Mouse (Mus musculus) C2C12 (cell line): ENCODE measurements around the gene Fam196b. TPM values are rescaled to one million over a fixed set of nuclear protein-coding genes. Genes with fewer than 3 reads are reported as not detected.

ENCODE experiments used
- H3K27me3 ChIP-seq: one replicate; pipeline ENCODE4 v1.6.1; 2011; ENCODE audit not compliant: control insufficient read depth, insufficient read depth, insufficient read length
- H3K36me3 ChIP-seq: one replicate; pipeline ENCODE4 v1.6.1; 2011; ENCODE audit not compliant: control insufficient read depth, insufficient read depth
- H3K4me3 ChIP-seq: one replicate; pipeline ENCODE4 v1.5.1; 2011; ENCODE audit warnings: mild to moderate bottlenecking, control low read depth; ENCODE audit not compliant: poor library complexity, insufficient read depth, severe bottlenecking
- H3K79me2 ChIP-seq: one replicate; pipeline ENCODE4 v1.6.1; 2011; ENCODE audit not compliant: control insufficient read depth, insufficient read depth
- H3K79me3 ChIP-seq: one replicate; pipeline ENCODE4 v1.6.1; 2011; ENCODE audit warnings: low read depth, control low read depth
- H3ac ChIP-seq: one replicate; pipeline ENCODE3; 2011; ENCODE audit warnings: low read depth; ENCODE audit not compliant: control insufficient read depth, insufficient read length
- CEBPB ChIP-seq: IDR thresholded peaks from one replicate; pipeline ENCODE4 v1.6.1; 2011; ENCODE audit warnings: low read depth, mild to moderate bottlenecking, control low read depth, moderate library complexity
- CTCF ChIP-seq: IDR thresholded peaks from one replicate; pipeline ENCODE4 v1.5.1; 2011; ENCODE audit not compliant: control insufficient read depth, insufficient read depth, insufficient read length
- FOSL1 ChIP-seq: IDR thresholded peaks from one replicate; pipeline ENCODE4 v1.8.0; 2011; ENCODE audit warnings: mild to moderate bottlenecking, low read length; ENCODE audit not compliant: poor library complexity, insufficient read depth, severe bottlenecking
- MAX ChIP-seq: IDR thresholded peaks from one replicate; pipeline ENCODE4 v1.6.1; 2011; ENCODE audit warnings: mild to moderate bottlenecking, control low read depth
- MYOD1 ChIP-seq: IDR thresholded peaks from one replicate; pipeline ENCODE4 v1.6.1; 2011; ENCODE audit warnings: low read depth; ENCODE audit not compliant: control insufficient read depth, insufficient read length
- MYOG ChIP-seq: IDR thresholded peaks from one replicate; pipeline ENCODE4 v1.6.1; 2011; ENCODE audit not compliant: control insufficient read depth, insufficient read length; ENCODE audit errors: extremely low read depth
- USF1 ChIP-seq: IDR thresholded peaks from one replicate; pipeline ENCODE4 v1.6.1; 2011; ENCODE audit warnings: low read depth, mild to moderate bottlenecking, control low read depth, moderate library complexity
- polyA plus RNA-seq: library from polyadenylated mRNA; unstranded; fragments of >200 nt; fragmentation: generic; extraction: Trizol; gene quantifications from one replicate; pipeline ENCODE4 v1.2.1, GENCODE M21; 2012; ENCODE audit warnings: missing spikeins

Gene Fam196b
- polyA plus RNA-seq, 1 experiment, result not detected

DNA sequence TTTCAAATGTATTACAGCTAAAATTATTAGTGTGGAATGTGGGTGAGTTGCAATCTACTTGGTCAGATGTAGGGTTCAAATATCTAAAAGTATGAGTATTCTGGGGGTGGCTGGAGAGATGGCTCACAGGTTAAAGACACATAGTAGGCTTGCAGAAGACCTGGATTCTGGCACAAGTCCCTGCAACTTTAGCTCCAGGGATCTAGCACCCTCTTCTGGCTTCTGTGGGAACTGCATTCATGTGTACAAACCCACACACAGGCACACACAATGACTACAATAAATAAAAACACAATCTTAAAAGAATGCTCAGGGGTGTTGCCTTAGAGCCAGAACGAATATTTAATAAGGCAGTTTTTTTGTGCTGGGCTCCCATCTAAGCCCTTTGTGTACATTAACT lies 23.3 kb downstream of the Fam196b start:
- H3K79me3 ChIP-seq, result no peaks in the 10 kb centered on the region
- no peak for TF ChIP-seq MAX
- no peak overlapping the region for H3K4me3 ChIP-seq
- H3K36me3 ChIP-seq, result no peaks in the 10 kb centered on the region
- no peak overlapping the region for H3ac ChIP-seq
- H3K27me3 ChIP-seq, result no peaks in the 10 kb centered on the region
- H3K79me2 ChIP-seq, result no peaks in the 10 kb centered on the region

GRCm38 (mm10) chr11:34339693-34340092 lies 25.1 kb downstream of the Fam196b start:
- Histone ChIP-seq H3ac (no peak overlapping the region), H3K27me3 (no peaks in the 10 kb centered on the region), H3K79me2 (no peaks in the 10 kb centered on the region), H3K4me3 (no peak overlapping the region), H3K36me3 (no peaks in the 10 kb centered on the region), H3K79me3 (no peaks in the 10 kb centered on the region)
- TF ChIP-seq MYOD1 (no peak), MAX (no peak), MYOG (no peak), CTCF (no peak), FOSL1 (no peak), CEBPB (no peak)

DNA sequence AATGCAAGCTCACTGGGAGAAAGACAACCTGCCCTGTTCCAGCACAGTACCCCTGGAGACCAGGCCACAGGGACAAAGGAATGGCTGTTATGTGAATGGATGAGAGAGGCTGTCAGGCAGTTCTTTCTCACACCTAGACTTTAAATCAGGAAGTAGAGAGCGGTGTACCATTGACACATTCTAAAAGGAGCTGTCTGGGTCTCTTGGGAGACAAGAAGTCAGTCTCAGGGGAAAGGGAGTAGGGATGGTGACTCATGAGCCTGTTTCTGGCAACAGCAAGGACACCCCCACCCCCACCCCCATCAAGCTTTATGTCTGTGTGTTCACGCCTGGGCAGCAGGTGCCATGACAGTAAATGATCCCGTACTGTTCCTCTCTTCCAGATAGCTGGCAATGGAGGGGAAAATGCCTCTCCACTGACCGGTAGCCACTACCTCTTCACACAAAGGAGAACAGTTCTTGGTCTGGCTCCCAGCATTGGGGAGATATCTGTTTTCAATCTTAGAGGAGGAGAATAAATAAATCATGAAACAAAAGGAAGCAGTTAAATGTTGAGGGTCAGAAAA lies 29.2 kb downstream of the Fam196b start:
- H3K27me3 ChIP-seq, result no peaks in the 10 kb centered on the region
- H3ac ChIP-seq, result no peak overlapping the region
- TF ChIP-seq CTCF (no peak), USF1 (no peak), MYOG (no peak), CEBPB (no peak), MYOD1 (no peak), FOSL1 (no peak), MAX (no peak)
- H3K79me2 ChIP-seq, result no peaks in the 10 kb centered on the region
- H3K36me3 ChIP-seq, result no peaks in the 10 kb centered on the region
- no peaks in the 10 kb centered on the region for H3K79me3 ChIP-seq
- H3K4me3 ChIP-seq, result no peak overlapping the region

- TF ChIP-seq CTCF, result no peak
- TF ChIP-seq MYOG, result no peak
- no peak for TF ChIP-seq FOSL1
- no peak for TF ChIP-seq USF1
- no peak for TF ChIP-seq CEBPB
- no peak for TF ChIP-seq MYOD1
- no peak for TF ChIP-seq MAX
Observed at GRCm38 (mm10) chr11:34344310-34344709, 29.7 kb downstream of the Fam196b start.

DNA sequence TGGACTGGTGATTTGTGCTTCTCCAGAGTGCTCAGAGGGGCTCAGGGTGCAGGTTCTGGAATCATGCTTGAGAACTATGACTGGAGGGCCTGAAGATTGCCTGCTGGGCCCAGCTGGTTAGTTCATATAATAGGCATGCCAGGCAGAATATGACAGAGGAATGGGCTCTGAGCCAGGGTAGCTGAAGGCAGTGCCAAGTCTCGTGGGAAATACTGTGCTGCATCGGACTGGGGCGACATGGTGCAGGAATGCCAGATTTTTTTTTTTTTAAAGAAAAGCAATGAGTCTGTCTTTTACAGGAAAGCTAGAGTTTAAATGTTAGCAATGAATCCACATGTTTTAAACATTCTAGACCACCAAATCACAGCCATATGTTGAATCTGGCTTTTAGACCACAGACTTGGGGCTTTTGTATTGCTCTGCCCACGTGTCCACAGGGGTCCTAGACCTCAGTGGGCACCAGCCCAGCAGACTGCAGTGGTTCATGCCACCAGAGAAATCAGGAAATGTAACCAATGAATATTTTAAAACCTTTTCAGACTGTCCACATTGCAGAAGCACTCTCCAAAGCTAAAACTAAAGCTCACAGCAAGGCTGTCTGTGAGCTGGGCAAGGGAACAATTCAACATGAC lies 33.8 kb downstream of the Fam196b start:
- no peak overlapping the region for H3K4me3 ChIP-seq

More at GRCm38 (mm10) chr11:34344310-34344709, 29.7 kb downstream of the Fam196b start:
- Histone ChIP-seq H3K27me3 (no peaks in the 10 kb centered on the region), H3K79me2 (no peaks in the 10 kb centered on the region), H3ac (no peak overlapping the region), H3K36me3 (no peaks in the 10 kb centered on the region), H3K4me3 (no peak overlapping the region), H3K79me3 (no peaks in the 10 kb centered on the region)

GRCm38 (mm10) chr11:34349453-34350056 lies 34.9 kb downstream of the Fam196b start:
- no peaks in the 10 kb centered on the region for H3K79me3 ChIP-seq
- no peak overlapping the region for H3ac ChIP-seq
- TF ChIP-seq USF1, result no peak
- TF ChIP-seq MYOG, result no peak
- TF ChIP-seq MAX, result no peak
- TF ChIP-seq CTCF, result no peak
- no peak for TF ChIP-seq CEBPB
- TF ChIP-seq FOSL1, result no peak
- TF ChIP-seq MYOD1, result no peak
- H3K27me3 ChIP-seq, result no peaks in the 10 kb centered on the region
- H3K36me3 ChIP-seq, result no peaks in the 10 kb centered on the region
- H3K4me3 ChIP-seq, result no peak overlapping the region
- no peaks in the 10 kb centered on the region for H3K79me2 ChIP-seq

More for the DNA sequence above, 33.8 kb downstream of the Fam196b start:
- Histone ChIP-seq H3ac (no peak overlapping the region), H3K27me3 (no peaks in the 10 kb centered on the region), H3K79me2 (no peaks in the 10 kb centered on the region), H3K36me3 (no peaks in the 10 kb centered on the region), H3K79me3 (no peaks in the 10 kb centered on the region)
- TF ChIP-seq USF1 (no peak), FOSL1 (no peak), MYOG (no peak), MAX (no peak), CTCF (no peak)
